Mouse (Mus musculus): ENCODE results near the gene Vmn1r80.
"Not testable (repeated sequence)": the region's sequence is repeated elsewhere in the genome, so short reads cannot be mapped to it uniquely, and the experiment has no call there.

The Vmn1r80 gene

GRCm38 (mm10) chr7:12188986-12189385 lies at the start of gene Vmn1r80:
Vmn1r80 (plus strand) TSS chr7:12189286.
- no peak for DNase-seq (ENCODE audit: low spot score in 2 of 2)

DNA sequence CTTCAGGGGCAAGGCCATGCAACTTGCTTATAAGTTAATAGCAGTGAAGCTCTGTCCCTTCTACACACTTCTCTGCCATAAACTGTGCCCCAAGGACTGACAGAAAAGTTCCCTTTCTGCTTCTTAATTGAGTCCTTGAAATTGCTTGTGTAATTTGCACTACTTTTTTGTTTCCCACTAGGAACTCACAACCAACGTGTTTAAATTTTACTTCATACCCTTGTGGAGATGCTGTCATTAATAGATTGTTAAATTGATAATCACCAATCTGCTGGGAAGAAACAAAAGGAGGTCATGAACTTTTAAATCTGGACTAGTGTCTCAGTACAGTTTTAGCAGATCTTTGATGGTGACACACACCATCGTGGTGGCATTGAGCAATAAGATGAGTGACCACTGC lies 39.1 kb upstream of the Vmn1r80 start, which contains the start of gene Vmn1r78:
Gene Vmn1r78 (plus strand): TSS at position 301 of the 400 bp plus-strand sequence.
- DNase-seq (ENCODE audit: low spot score in 2 of 2), result no peak

- not testable (repeated sequence) for DNase-seq (ENCODE audit: low spot score in 2 of 2)
Observed at GRCm38 (mm10) chr7:12156463-12156862, 32.6 kb upstream of the Vmn1r80 start.

GRCm38 (mm10) chr7:12170979-12171378 lies 18.1 kb upstream of the Vmn1r80 start, which contains the start of gene Vmn1r79:
Vmn1r79 (plus strand) TSS chr7:12171279.
- not testable (repeated sequence) for DNase-seq (ENCODE audit: low spot score in 2 of 2)

DNA sequence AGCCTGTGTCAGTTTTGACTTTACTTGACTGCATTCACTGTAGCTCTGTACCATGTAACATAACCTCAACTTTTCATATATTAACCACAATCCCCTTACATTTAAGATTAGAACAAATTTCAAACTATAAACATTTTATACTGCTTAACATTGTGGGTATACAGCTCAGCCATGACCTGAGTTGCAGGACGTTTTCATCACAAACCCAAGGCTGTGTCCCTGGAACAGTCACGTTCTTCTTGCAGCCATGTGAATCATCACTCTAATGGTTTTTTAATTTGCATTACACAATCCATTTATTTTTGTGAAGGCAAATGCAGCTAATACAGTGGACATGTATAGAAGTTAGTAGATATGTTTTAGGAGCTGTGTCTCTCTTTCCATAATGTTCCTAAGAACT lies 16.2 kb upstream of the Vmn1r80 start:
- DNase-seq (ENCODE audit: low spot score in 2 of 2), result not testable (repeated sequence)

DNA sequence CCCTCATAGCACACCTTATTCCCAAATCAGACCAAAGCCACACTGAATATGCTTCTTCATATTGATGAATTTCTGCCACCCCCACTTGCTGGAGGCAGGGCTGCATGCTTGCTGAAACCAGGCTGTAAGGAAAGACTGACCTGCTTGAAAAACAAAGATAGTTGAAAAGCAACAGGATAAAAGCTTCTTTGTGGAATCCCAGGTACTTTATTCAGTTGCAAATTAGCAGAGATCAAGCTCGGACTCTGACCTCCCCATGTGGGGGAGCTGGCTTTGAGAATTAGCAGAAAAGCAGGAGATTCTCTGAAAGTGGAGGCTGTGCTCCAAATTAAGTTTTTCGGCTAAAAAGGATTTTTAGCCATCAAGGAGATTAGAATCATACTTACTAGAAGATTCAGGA lies 15.1 kb downstream of the Vmn1r80 start:
- no peak for DNase-seq (ENCODE audit: low spot score in 2 of 2)
